ENCODE assay signal across 9 mouse cellular contexts in the genomic region with DNA sequence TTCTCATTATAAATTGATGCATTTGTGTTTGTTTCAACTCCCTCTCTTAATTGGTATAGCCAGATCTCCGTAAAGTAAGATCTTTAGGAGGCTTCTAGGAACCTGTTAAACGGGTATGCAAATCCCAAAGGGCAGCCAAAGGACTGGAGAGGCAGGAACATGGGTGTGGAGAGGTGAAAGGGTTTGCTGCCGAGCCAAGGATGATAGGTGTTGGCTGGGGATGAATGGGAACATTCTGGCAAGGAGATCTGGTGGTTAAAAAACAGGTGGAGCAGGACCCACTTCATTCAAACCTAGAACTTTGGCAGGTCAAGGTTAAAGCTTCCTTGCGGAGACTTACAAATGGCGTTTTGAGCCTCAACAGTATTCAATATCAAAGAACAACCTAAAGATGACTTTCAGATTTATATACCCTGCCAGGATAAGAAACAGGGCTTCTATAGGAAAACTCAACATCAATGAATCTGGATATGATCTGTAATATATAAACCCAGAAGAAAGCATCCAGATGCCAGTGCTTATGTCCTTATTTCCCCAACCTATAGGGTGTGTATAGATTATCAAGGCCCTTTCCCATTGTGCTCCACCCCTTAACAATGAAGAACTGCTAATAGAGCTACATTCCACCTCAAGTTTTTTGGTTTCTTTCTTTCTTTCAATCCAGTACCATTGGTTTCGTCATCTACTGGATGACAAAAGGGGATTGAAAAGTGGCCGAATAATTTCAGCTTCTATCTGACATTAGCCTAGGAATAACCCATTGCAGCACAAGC. TPM values are rescaled to one million over a fixed set of nuclear protein-coding genes. Genes with fewer than 3 reads are reported as not detected.
DNase-seq lines count a peak whose midpoint lies in the region; ATAC-seq and TF ChIP-seq lines count a peak whose summit lies in the region.
"Had no signal": no experiment of that assay in that cellular context is flagged by ENCODE, and none has a peak within 500 bp of the region (broad histone marks: within the 10 kb centered on the region; RNA-seq: fewer than 3 reads in every experiment).

No protein-coding gene starts in this region.

- H3K4me2 ChIP-seq in forebrain, postnatal 0 days (ENCODE audit: low read depth) = peak overlapping the region; percentile 66
- peak overlapping the region; percentile 63 for H3K4me2 ChIP-seq in lung, postnatal 0 days (replicated peaks; ENCODE audit: low read depth, low read length)

- peaks cover 15% of the 10 kb centered on the region for H3K36me3 ChIP-seq in E14TG2a.4 (ENCODE audit: insufficient read depth, low read length)
- peaks cover 13% of the 10 kb centered on the region for H3K36me3 ChIP-seq in ES-Bruce4 (ENCODE audit: control insufficient read depth, insufficient read depth, low read length, poor library complexity, severe bottlenecking)
- H3K36me3 ChIP-seq in forebrain, postnatal 0 days (ENCODE audit: insufficient read depth) = peaks cover under 1% of the 10 kb centered on the region; the same call in 1 of the 2 replicates
- no peaks in the 10 kb centered on the region for H3K36me3 ChIP-seq in lung, postnatal 0 days (ENCODE audit: insufficient read depth, low read length)

- ATAC-seq in forebrain, postnatal 0 days = no peak
- ATAC-seq in lung, postnatal 0 days = 0 out of 2 replicates have a peak, but pooled peaks have one; percentile 18

- TF ChIP-seq CTCF in E14TG2a.4 (conservative IDR thresholded peaks at IDR 0.05; ENCODE audit: low read length) = no peak
- no peak for TF ChIP-seq CTCF in ES-Bruce4 (IDR thresholded peaks at IDR 0.05; ENCODE audit: low read depth, low read length)
- TF ChIP-seq CTCF in forebrain, postnatal 0 days (IDR thresholded peaks at IDR 0.05; ENCODE audit: low read depth) = no peak
- no peak for TF ChIP-seq CTCF in lung, postnatal 0 days (IDR thresholded peaks at IDR 0.05)

- WGBS in forebrain, postnatal 0 days = 36% methylated on average over 7 of the region's 7 CpGs
- WGBS in lung, postnatal 0 days = 45% methylated on average over 7 of the region's 7 CpGs

- no peak for TF ChIP-seq POLR2A in ES-Bruce4 (IDR thresholded peaks at IDR 0.05; ENCODE audit: insufficient read depth, low read length)

- H3K4me1 ChIP-seq in E14TG2a.4 (replicated peaks; ENCODE audit: low read depth, low read length) (peaks cover 44% of the 10 kb centered on the region), ES-Bruce4 (ENCODE audit: control insufficient read depth, insufficient read depth, low read length) (no peaks in the 10 kb centered on the region)
- H3K4me1 ChIP-seq in forebrain, postnatal 0 days (ENCODE audit: insufficient read depth) = peaks cover 9% of the 10 kb centered on the region; the same call in 1 of the 2 replicates
- no peaks in the 10 kb centered on the region; the same call in 1 of the 2 replicates for H3K4me1 ChIP-seq in lung, postnatal 0 days (ENCODE audit: insufficient read depth, low read depth, low read length)

- DNase-seq in forebrain, postnatal 0 days = peak; percentile 4
- DNase-seq in lung, postnatal 0 days (ENCODE audit: low spot score) = peak; percentile 71
- DNase-seq in frontal cortex, postnatal 36 days (ENCODE audit: low spot score in 2 of 2) = no peak
- no peak for DNase-seq in adipocyte (ENCODE audit: low spot score)
- no peak for DNase-seq in layer of hippocampus, adult 11-12 months (ENCODE audit: low spot score)

- H3K4me3 ChIP-seq in E14TG2a.4 (replicated peaks; ENCODE audit: low read length) (peak overlapping the region; percentile 92), ES-Bruce4 (ENCODE audit: low read depth, low read length) (no peak overlapping the region)
- H3K4me3 ChIP-seq in forebrain, postnatal 0 days (ENCODE audit: low read depth, low read length) = peak overlapping the region; percentile 82; the same call in 1 of the 2 replicates
- H3K4me3 ChIP-seq in lung, postnatal 0 days (ENCODE audit: low read depth, low read length) = no peak overlapping the region

- H3K27me3 ChIP-seq in E14TG2a.4 (ENCODE audit: insufficient read depth, low read length) = no peaks in the 10 kb centered on the region
- H3K27me3 ChIP-seq in ES-Bruce4 (ENCODE audit: control insufficient read depth, insufficient read depth, low read length, poor library complexity, severe bottlenecking) = no peaks in the 10 kb centered on the region
- no peaks in the 10 kb centered on the region for H3K27me3 ChIP-seq in forebrain, postnatal 0 days (ENCODE audit: insufficient read depth, low read length)
- no peaks in the 10 kb centered on the region for H3K27me3 ChIP-seq in lung, postnatal 0 days (replicated peaks; ENCODE audit: insufficient read depth, low read length)

- peak overlapping the region; percentile 100 for H3K27ac ChIP-seq in ES-Bruce4 (ENCODE audit: insufficient read depth, low read length)
- peak overlapping the region; percentile 97 for H3K27ac ChIP-seq in forebrain, postnatal 0 days (ENCODE audit: low read depth, low read length)
- 0 out of 2 replicates have a peak overlapping the region, but pooled peaks have one; percentile 32 for H3K27ac ChIP-seq in lung, postnatal 0 days (ENCODE audit: low read length)

- peak overlapping the region; percentile 91; the same call in 1 of the 2 replicates for H3K9ac ChIP-seq in ES-Bruce4 (ENCODE audit: low read depth, poor library complexity, severe bottlenecking)
- H3K9ac ChIP-seq in forebrain, postnatal 0 days = peak overlapping the region; percentile 73
- H3K9ac ChIP-seq in lung, postnatal 0 days (replicated peaks; ENCODE audit: low read depth) = no peak overlapping the region

- H3K9me3 ChIP-seq in E14TG2a.4 (ENCODE audit: low read length) (no peaks in the 10 kb centered on the region), ES-Bruce4 (replicated peaks; ENCODE audit: control insufficient read depth, insufficient read depth, low read length, poor library complexity, severe bottlenecking) (no peaks in the 10 kb centered on the region)
- no peaks in the 10 kb centered on the region for H3K9me3 ChIP-seq in forebrain, postnatal 0 days (ENCODE audit: low read length)
- no peaks in the 10 kb centered on the region for H3K9me3 ChIP-seq in lung, postnatal 0 days (ENCODE audit: low read length)

- peak; percentile 100 for TF ChIP-seq EP300 in ES-Bruce4 (IDR thresholded peaks at IDR 0.05; ENCODE audit: insufficient read depth, low read depth, low read length)
- no peak for TF ChIP-seq EP300 in lung, postnatal 0 days (IDR thresholded peaks at IDR 0.05)

RNA-seq across cellular contexts. Expression of a gene that starts 0.9 kb away (rescaled TPM):
- polyA plus RNA-seq in ES-Bruce4 (2011; ENCODE audit: insufficient read depth, insufficient read length, low read depth, missing spikeins) = 206 and 226 TPM in 2 replicates
- 53.6 and 75.7 TPM in 2 replicates for total RNA-seq in forebrain, postnatal 0 days (2014; rRNA removed)
- 21.9 and 24.6 TPM in 2 replicates for polyA plus RNA-seq in forebrain, postnatal 0 days (2015; fragmentation: Nextera tagmentation; extraction: Ambion mirVana)
- polyA plus RNA-seq in lung, postnatal 0 days (2015; fragmentation: Nextera tagmentation; extraction: Ambion mirVana) = 6.3 and 6.5 TPM in 2 replicates

RNA-seq across cellular contexts. Expression of a gene that starts 32.7 kb away (rescaled TPM):
- polyA plus RNA-seq in ES-Bruce4 (2011; ENCODE audit: insufficient read depth, insufficient read length, low read depth, missing spikeins) = 98.5 and 104 TPM in 2 replicates
- total RNA-seq in forebrain, postnatal 0 days (2014; rRNA removed) = 51.9 and 52.9 TPM in 2 replicates
- polyA plus RNA-seq in forebrain, postnatal 0 days (2015; fragmentation: Nextera tagmentation; extraction: Ambion mirVana) = 42.6 and 44.0 TPM in 2 replicates
- polyA plus RNA-seq in lung, postnatal 0 days (2015; fragmentation: Nextera tagmentation; extraction: Ambion mirVana) = 112 and 114 TPM in 2 replicates

RNA-seq across cellular contexts. Expression of a gene that starts 58.5 kb away (rescaled TPM):
- not detected in 2 replicates for polyA plus RNA-seq in ES-Bruce4 (2011; ENCODE audit: insufficient read depth, insufficient read length, low read depth, missing spikeins)
- total RNA-seq in forebrain, postnatal 0 days (2014; rRNA removed) = 0.15 and 2.7 TPM in 2 replicates
- polyA plus RNA-seq in forebrain, postnatal 0 days (2015; fragmentation: Nextera tagmentation; extraction: Ambion mirVana) = 0.91 and 1.1 TPM in 2 replicates
- not detected in 2 replicates for polyA plus RNA-seq in lung, postnatal 0 days (2015; fragmentation: Nextera tagmentation; extraction: Ambion mirVana)
- polyA plus RNA-seq: erythroblast, embryonic 14.5 days; liver, adult 2 months had no signal

Comparison
In these comparisons a context has a peak if more than half of its experiments do, and no peak if none do; other contexts are left out.
1. H3K4me3 ChIP-seq: peak in E14TG2a.4 (single experiment) and forebrain, postnatal 0 days (single experiment); none in ES-Bruce4 (single experiment) and lung, postnatal 0 days (single experiment).
2. H3K27ac ChIP-seq: peak in every context shown above with its lines; median percentile 100 in ES-Bruce4; 97 in forebrain, postnatal 0 days; 32 in lung, postnatal 0 days.
3. DNase-seq: peak in forebrain, postnatal 0 days (single experiment) and lung, postnatal 0 days (single experiment); none in frontal cortex, postnatal 36 days (0 of 2), adipocyte (single experiment) and layer of hippocampus, adult 11-12 months (single experiment).